Mouse (Mus musculus) myocyte (in vitro differentiated cells): ENCODE results near the gene Edil3. TPM values are rescaled to one million over a fixed set of nuclear protein-coding genes. Genes with fewer than 3 reads are reported as not detected.
"Not testable (repeated sequence)": the region's sequence is repeated elsewhere in the genome, so short reads cannot be mapped to it uniquely, and the experiment has no call there.

Experiments used
- H3K27me3 ChIP-seq: one replicate; pipeline ENCODE4 v1.6.1; 2011; ENCODE audit not compliant: control insufficient read depth, insufficient read depth, insufficient read length
- H3K36me3 ChIP-seq: one replicate; pipeline ENCODE4 v1.6.1; 2011; ENCODE audit not compliant: control insufficient read depth, insufficient read depth
- H3K4me2 ChIP-seq: one replicate; pipeline ENCODE4 v1.6.1; 2011; ENCODE audit warnings: low read depth, control low read depth
- H3K4me3 ChIP-seq: one replicate; pipeline ENCODE4 v1.5.1; 2011; ENCODE audit warnings: mild to moderate bottlenecking, control low read depth, moderate library complexity
- H3K79me2 ChIP-seq: one replicate; pipeline ENCODE4 v1.6.1; 2011; ENCODE audit not compliant: control insufficient read depth, insufficient read depth
- H3ac ChIP-seq: one replicate; pipeline ENCODE4 v1.6.1; 2011; ENCODE audit not compliant: control insufficient read depth, insufficient read length
- CEBPB ChIP-seq: IDR thresholded peaks from 2 replicates; pipeline ENCODE4 v1.6.1; 2011; ENCODE audit warnings: mild to moderate bottlenecking, moderate library complexity; ENCODE audit not compliant: poor library complexity, insufficient read depth, severe bottlenecking
- E2F4 ChIP-seq: IDR thresholded peaks from one replicate; pipeline ENCODE4 v1.6.1; 2011; ENCODE audit warnings: mild to moderate bottlenecking, control low read depth, moderate library complexity; ENCODE audit not compliant: insufficient read depth
- MAX ChIP-seq: IDR thresholded peaks from one replicate; pipeline ENCODE4 v1.6.1; 2011; ENCODE audit warnings: low read depth, mild to moderate bottlenecking, control low read depth
- MYOD1 ChIP-seq, 3 experiments: IDR thresholded peaks; one replicate each; pipeline ENCODE4 v1.6.1; 2011; ENCODE audit warnings: control low read depth in 2 of 3, low read depth in 2 of 3, mild to moderate bottlenecking in 2 of 3, moderate library complexity in 1 of 3; ENCODE audit not compliant: insufficient read length in 2 of 3, control insufficient read depth in 1 of 3
- MYOG ChIP-seq, 3 experiments: IDR thresholded peaks; one replicate each; pipeline ENCODE4 v1.6.1; 2011; ENCODE audit warnings: control low read depth in 2 of 3, low read depth in 2 of 3, mild to moderate bottlenecking in 2 of 3; ENCODE audit not compliant: insufficient read length in 2 of 3, control insufficient read depth in 1 of 3, insufficient read depth in 1 of 3
- POLR2A ChIP-seq: IDR thresholded peaks from one replicate; pipeline ENCODE4 v1.6.1; 2011; ENCODE audit warnings: low read depth, mild to moderate bottlenecking, control low read depth, moderate library complexity; ENCODE audit not compliant: insufficient read length
- POLR2AphosphoS2 ChIP-seq: IDR thresholded peaks from one replicate; pipeline ENCODE4 v1.6.1; 2011; ENCODE audit warnings: low read depth, control low read depth; ENCODE audit not compliant: insufficient read length
- REST ChIP-seq: IDR thresholded peaks from one replicate; pipeline ENCODE4 v1.6.1; 2011; ENCODE audit warnings: mild to moderate bottlenecking, control low read depth, moderate library complexity; ENCODE audit not compliant: insufficient read depth, insufficient read length
- SRF ChIP-seq: IDR thresholded peaks from one replicate; pipeline ENCODE4 v1.6.1; 2011; ENCODE audit warnings: low read depth; ENCODE audit not compliant: control insufficient read depth, insufficient read length
- TCF12 ChIP-seq: IDR thresholded peaks from one replicate; pipeline ENCODE4 v1.6.1; 2011; ENCODE audit warnings: mild to moderate bottlenecking, control low read depth; ENCODE audit not compliant: poor library complexity, insufficient read depth, severe bottlenecking
- TCF3 ChIP-seq: IDR thresholded peaks from one replicate; pipeline ENCODE4 v1.6.1; 2011; ENCODE audit warnings: low read depth, control low read depth; ENCODE audit not compliant: insufficient read length
- USF1 ChIP-seq: IDR thresholded peaks from one replicate; pipeline ENCODE4 v1.6.1; 2011; ENCODE audit warnings: low read depth, mild to moderate bottlenecking, control low read depth, moderate library complexity
- polyA plus RNA-seq: library from polyadenylated mRNA; unstranded; fragments of >200 nt; fragmentation: generic; extraction: Trizol; gene quantifications from one replicate; pipeline ENCODE4 v1.2.1, GENCODE M21; 2012; ENCODE audit warnings: missing spikeins

Edil3 gene
- polyA plus RNA-seq, 1 experiment = 7.4 TPM

DNA sequence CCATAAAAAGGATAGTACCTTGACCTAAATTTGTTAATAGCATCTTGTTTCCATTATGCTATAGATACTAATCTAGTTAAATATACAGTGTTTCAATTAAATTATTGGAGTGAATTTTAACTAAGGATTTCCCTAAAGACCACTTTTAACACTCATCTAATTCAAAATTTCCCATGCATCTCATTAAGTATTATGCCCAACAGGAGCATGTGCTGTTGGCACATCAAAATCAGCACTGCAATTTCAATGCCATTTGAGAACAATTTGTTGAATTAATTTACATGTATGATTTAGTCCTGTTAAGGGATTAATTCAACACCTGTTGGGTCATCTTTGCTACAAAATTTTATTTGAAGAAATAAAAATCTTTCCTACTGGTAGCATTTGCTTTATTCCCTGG lies 191.2 kb downstream of the Edil3 start:
- Histone ChIP-seq H3K4me3 (no peak overlapping the region), H3ac (no peak overlapping the region), H3K79me2 (no peaks in the 10 kb centered on the region), H3K27me3 (no peaks in the 10 kb centered on the region), H3K36me3 (no peaks in the 10 kb centered on the region), H3K4me2 (no peak overlapping the region)
- TF ChIP-seq E2F4 (no peak), MYOD1 (IDR thresholded peaks at IDR 0.05; ENCODE audit: control insufficient read depth in 1 of 3, insufficient read length in 2 of 3, low read depth in 2 of 3) (no peak), MYOG (IDR thresholded peaks at IDR 0.05; ENCODE audit: control insufficient read depth in 1 of 3, insufficient read depth in 1 of 3, insufficient read length in 2 of 3, low read depth in 2 of 3) (no peak), REST (no peak), USF1 (no peak), TCF3 (no peak), CEBPB (no peak), MAX (no peak), SRF (no peak), TCF12 (no peak), POLR2A (no peak), POLR2AphosphoS2 (no peak)

DNA sequence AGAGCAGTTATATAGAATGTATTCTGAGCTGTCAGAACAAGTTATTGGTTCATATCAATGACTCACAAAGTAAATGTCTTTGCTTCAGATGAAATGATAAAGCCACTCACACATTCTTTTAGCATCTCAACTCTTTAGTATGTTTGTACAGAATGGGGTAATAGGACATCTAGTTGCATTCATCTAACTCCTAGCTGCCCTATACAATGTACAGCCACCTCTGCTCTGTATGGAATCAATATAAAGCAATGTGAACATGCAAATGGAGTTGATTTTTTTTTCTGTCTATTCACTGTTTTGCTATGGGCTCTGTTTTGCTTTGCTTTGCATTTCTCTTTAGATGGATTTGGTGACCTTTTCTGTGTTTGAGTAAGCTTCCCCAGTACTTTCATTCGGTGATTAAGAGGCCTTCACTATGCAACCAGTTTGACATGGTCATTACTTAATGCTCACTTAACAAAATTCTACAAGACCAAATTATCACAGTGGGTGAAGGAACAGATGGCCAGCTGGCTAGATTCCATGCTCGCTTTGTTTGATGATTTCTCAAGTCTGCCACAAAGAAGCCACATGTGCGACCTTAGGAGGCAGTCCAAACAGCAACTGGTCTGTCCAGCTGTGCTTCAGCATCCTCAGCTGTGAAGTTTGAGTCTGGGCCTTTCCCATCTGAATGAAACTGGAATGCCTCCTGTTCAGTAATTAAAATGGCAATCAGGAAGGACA lies 208.7 kb downstream of the Edil3 start:
- TF ChIP-seq MYOD1 (IDR thresholded peaks at IDR 0.05; ENCODE audit: control insufficient read depth in 1 of 3, insufficient read length in 2 of 3, low read depth in 2 of 3) = peak; percentile 44 to 97 (median 92)
- no peak for TF ChIP-seq SRF
- TF ChIP-seq MAX = no peak
- peak; percentile 45 to 89 (median 83) for TF ChIP-seq MYOG (IDR thresholded peaks at IDR 0.05; ENCODE audit: control insufficient read depth in 1 of 3, insufficient read depth in 1 of 3, insufficient read length in 2 of 3, low read depth in 2 of 3)
- no peak for TF ChIP-seq E2F4
- TF ChIP-seq TCF3 = peak; percentile 89
- no peak for TF ChIP-seq POLR2AphosphoS2
- TF ChIP-seq CEBPB = peak; percentile 80
- TF ChIP-seq REST = no peak
- TF ChIP-seq TCF12 = peak; percentile 97
- no peak for TF ChIP-seq POLR2A
- no peak for TF ChIP-seq USF1
- Histone ChIP-seq H3K36me3 (no peaks in the 10 kb centered on the region), H3K27me3 (no peaks in the 10 kb centered on the region), H3K4me3 (no peak overlapping the region), H3K79me2 (no peaks in the 10 kb centered on the region), H3K4me2 (peak overlapping the region; percentile 15), H3ac (no peak overlapping the region)

- Histone ChIP-seq H3K4me2 (no peak overlapping the region), H3ac (no peak overlapping the region), H3K4me3 (no peak overlapping the region), H3K79me2 (no peaks in the 10 kb centered on the region), H3K27me3 (no peaks in the 10 kb centered on the region), H3K36me3 (no peaks in the 10 kb centered on the region)
- no peak for TF ChIP-seq USF1
- TF ChIP-seq POLR2A = no peak
- no peak for TF ChIP-seq SRF
- no peak for TF ChIP-seq E2F4
Measured at GRCm38 (mm10) chr13:89035711-89036110, 214.4 kb downstream of the Edil3 start.

DNA sequence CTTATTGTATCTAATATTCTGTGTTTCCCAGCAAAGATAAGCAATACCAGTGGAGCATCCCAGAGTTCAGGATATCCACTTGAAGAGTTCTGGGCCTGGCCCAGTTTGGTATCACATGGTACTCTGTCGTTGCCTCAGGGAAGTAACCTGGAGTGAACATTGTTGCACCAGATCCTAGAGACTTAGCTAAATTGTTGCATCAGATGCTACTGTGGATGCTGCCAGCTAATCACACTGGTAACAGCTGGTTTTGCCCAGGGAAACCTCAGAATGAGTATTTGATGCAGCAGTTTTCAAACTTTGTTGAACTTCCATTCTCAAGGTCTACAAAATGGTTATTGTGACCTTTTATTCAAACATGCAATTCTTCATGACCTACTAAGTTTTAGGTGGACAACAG lies 220.2 kb downstream of the Edil3 start:
- H3K4me2 ChIP-seq = peak overlapping the region; percentile 1
- no peaks in the 10 kb centered on the region for H3K36me3 ChIP-seq
- no peaks in the 10 kb centered on the region for H3K27me3 ChIP-seq
- no peak overlapping the region for H3ac ChIP-seq
- H3K79me2 ChIP-seq = no peaks in the 10 kb centered on the region
- H3K4me3 ChIP-seq = no peak overlapping the region
- peak; percentile 74; the same call in 1 of the 2 replicates for TF ChIP-seq CEBPB
- TF ChIP-seq MYOD1 (IDR thresholded peaks at IDR 0.05; ENCODE audit: control insufficient read depth in 1 of 3, insufficient read length in 2 of 3, low read depth in 2 of 3) = peak in 1 of 3 experiments; percentile 51
- no peak for TF ChIP-seq REST

DNA sequence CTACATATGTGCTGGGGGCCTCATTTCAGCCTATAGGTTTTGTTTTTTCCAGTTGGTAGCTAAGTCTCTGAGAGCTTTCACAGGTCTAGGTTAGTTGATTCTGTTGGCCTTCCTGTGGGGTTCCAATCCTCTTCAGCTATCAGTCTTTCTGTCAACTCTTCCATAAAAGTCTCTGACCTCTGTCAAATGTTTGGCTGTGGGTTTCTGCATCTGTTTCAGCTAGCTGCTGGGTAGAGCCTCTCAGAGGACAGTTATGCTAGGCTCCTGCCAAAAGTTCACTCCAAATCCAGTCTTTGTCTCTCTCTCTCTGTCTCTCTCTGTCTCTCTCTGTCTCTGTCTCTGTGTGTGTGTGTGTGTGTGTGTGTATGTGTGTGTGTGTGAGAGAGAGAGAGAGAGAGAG lies 248.9 kb downstream of the Edil3 start:
- not testable (repeated sequence) for H3K79me2 ChIP-seq, H3K4me2 ChIP-seq, H3K27me3 ChIP-seq, H3ac ChIP-seq, H3K4me3 ChIP-seq, H3K36me3 ChIP-seq
